Mouse (Mus musculus): ENCODE results near the gene Hcfc1r1.

- TF ChIP-seq CTCF (IDR thresholded peaks at IDR 0.05; ENCODE audit: borderline replicate concordance, insufficient read depth, low read length) (no peak), POLR2A (IDR thresholded peaks at IDR 0.05; ENCODE audit: low read depth, low read length) (no peak)
Measured at GRCm38 (mm10) chr17:23671519-23671918, 1.9 kb upstream of the Hcfc1r1 start.
